ENCODE assay signal across 8 mouse cellular contexts in the genomic region with DNA sequence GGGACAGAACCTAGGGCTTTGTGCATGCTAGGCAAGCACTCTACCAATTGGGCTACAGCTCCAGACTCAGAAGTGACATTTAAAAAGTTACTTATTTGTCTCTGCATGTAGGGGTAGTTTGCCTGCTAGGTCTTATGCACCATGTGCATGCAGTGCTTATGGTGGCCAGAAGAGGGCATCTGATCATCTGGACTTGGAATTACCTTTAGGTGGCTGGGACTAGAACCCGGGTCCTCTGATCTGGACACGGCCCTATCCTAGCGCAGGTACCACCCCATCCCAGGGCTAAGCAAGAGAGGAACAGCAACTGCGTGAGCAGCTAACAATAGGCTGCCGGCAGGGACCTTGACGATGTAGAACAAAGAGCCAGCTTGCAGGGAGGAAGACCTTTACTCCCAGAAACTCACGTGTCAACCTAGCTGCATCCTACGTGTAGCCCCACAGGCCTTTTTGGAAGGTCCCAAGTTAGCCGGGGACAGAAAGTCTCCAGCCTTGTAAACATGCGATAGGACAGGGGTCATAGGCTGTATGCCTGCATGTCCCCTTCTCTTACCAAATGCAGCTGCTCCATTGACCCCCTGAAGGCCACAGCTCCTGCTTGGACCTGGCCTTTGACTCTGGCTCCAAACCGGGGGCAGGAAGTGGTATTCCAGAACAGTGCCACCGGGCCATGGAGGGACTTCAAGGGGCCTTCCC. TPM values are rescaled to one million over a fixed set of nuclear protein-coding genes. Genes with fewer than 3 reads are reported as not detected.
A peak's percentile ranks its signal among the peaks of the same experiment; 100 is the strongest.
DNase-seq lines count a peak whose midpoint lies in the region; ATAC-seq and TF ChIP-seq lines count a peak whose summit lies in the region.
"Had no signal": no experiment of that assay in that cellular context is flagged by ENCODE, and none has a peak within 500 bp of the region (broad histone marks: within the 10 kb centered on the region; RNA-seq: fewer than 3 reads in every experiment).

No protein-coding gene starts in this region.

- H3K9ac ChIP-seq in kidney, embryonic 15.5 days: no peak overlapping the region
- no peak overlapping the region for H3K9ac ChIP-seq in ES-E14 (ENCODE audit: insufficient read depth, low read depth, low read length, poor library complexity, severe bottlenecking)

- H3K36me3 ChIP-seq in kidney, embryonic 15.5 days: peaks cover 5% of the 10 kb centered on the region; the same call in 1 of the 2 replicates
- no peaks in the 10 kb centered on the region for H3K36me3 ChIP-seq in ES-E14 (ENCODE audit: control insufficient read depth, insufficient read depth, low read length, poor library complexity, severe bottlenecking)
- H3K36me3 ChIP-seq in splenic B cell, adult 2 months (ENCODE audit: control insufficient read depth, insufficient read depth, low read length, poor library complexity, severe bottlenecking): no peaks in the 10 kb centered on the region

- H3K9me3 ChIP-seq in kidney, embryonic 15.5 days (replicated peaks): no peaks in the 10 kb centered on the region
- H3K9me3 ChIP-seq in ES-E14 (ENCODE audit: control insufficient read depth, insufficient read depth, low read depth, low read length): no peaks in the 10 kb centered on the region

- no peaks in the 10 kb centered on the region for H3K27me3 ChIP-seq in kidney, embryonic 15.5 days
- H3K27me3 ChIP-seq in splenic B cell, adult 2 months (ENCODE audit: control insufficient read depth, insufficient read depth, low read length, poor library complexity, severe bottlenecking): no peaks in the 10 kb centered on the region

- peaks cover 87% of the 10 kb centered on the region for H3K4me1 ChIP-seq in kidney, embryonic 15.5 days
- H3K4me1 ChIP-seq in ES-E14 (ENCODE audit: control insufficient read depth in 2 of 2, insufficient read depth in 2 of 2, low read length in 2 of 2, poor library complexity in 1 of 2): peaks cover 12 to 21% of the 10 kb centered on the region in 2 experiments; a peak in 3 of 4 replicates

- H3K27ac ChIP-seq in kidney, embryonic 15.5 days: no peak overlapping the region
- H3K27ac ChIP-seq in ES-E14 (ENCODE audit: insufficient read depth, low read depth, low read length, poor library complexity, severe bottlenecking): no peak overlapping the region

- peak; percentile 33 for DNase-seq in kidney, adult 18-20 months
- DNase-seq in ES-E14 (ENCODE audit: low read depth, low spot score): peak; percentile 51
- DNase-seq in c-Kit-negative CD71-positive TER-119-positive erythroid progenitor cells, embryonic 14.5 days (ENCODE audit: low read depth, low spot score): peak; percentile 31
- peak; percentile 35 for DNase-seq in splenic B cell, adult 2 months (ENCODE audit: low read depth, low spot score)
- no peak for DNase-seq in adrenal gland, adult 8-10 months
- DNase-seq in gastrocnemius, postnatal 10 days: no peak

- in situ Hi-C loops in ES-E14 (cut with MboI; ENCODE audit: low sequenced_read_pairs in 2 of 2, unreplicated experiment in 2 of 2): no loop called here

- ATAC-seq in kidney, embryonic 15.5 days (replicated peaks; ENCODE audit: low FRiP score): no peak
- ATAC-seq: forebrain, embryonic 14.5 days had no signal

- WGBS in kidney, embryonic 15.5 days: 79% methylated on average over 12 of the region's 12 CpGs

- H3K4me2 ChIP-seq in kidney, embryonic 15.5 days: no peak overlapping the region

- no peak overlapping the region for H3K4me3 ChIP-seq in kidney, embryonic 15.5 days (replicated peaks)
- no peak overlapping the region for H3K4me3 ChIP-seq in ES-E14 (ENCODE audit: insufficient read depth in 1 of 2, low read depth in 1 of 2, low read length in 2 of 2, poor library complexity in 1 of 2, severe bottlenecking in 1 of 2)

TF ChIP-seq in ES-E14, 5 proteins besides CTCF, POLR2A, EP300 and RAD21:
- TF ChIP-seq ZNF384 (IDR thresholded peaks at IDR 0.05; ENCODE audit: low read depth, low read length): no peak
- TF ChIP-seq HCFC1 (IDR thresholded peaks at IDR 0.05; ENCODE audit: borderline replicate concordance, insufficient read depth, low read length): no peak
- no peak for TF ChIP-seq MAFK (IDR thresholded peaks at IDR 0.05; ENCODE audit: insufficient read depth, low read depth, low read length)
- TF ChIP-seq CHD2 (IDR thresholded peaks at IDR 0.05; ENCODE audit: low read depth, low read length): no peak
- TF ChIP-seq ZC3H11A (IDR thresholded peaks at IDR 0.05; ENCODE audit: borderline replicate concordance, low read depth, low read length): peak; percentile 39; the same call in 1 of the 2 replicates

RNA-seq across cellular contexts. Expression of gene Smad6, which starts 38.8 kb away (rescaled TPM):
- 10.6 and 12.3 TPM in 2 replicates for polyA plus RNA-seq in kidney, embryonic 15.5 days (2015; fragmentation: Nextera tagmentation; extraction: Ambion mirVana)
- total RNA-seq in ES-E14 (2012; rRNA removed): 6.8 and 8.7 TPM in 2 replicates
- 10 to 100 TPM in 1 of 4 experiments, 1 to 10 TPM in 3; 7.6 to 11.1 (median 8.6) TPM for total RNA-seq in adrenal gland, adult 8-10 months (2022)
- total RNA-seq in gastrocnemius, postnatal 10 days (2021): 1 to 10 TPM; 3.0 to 4.6 TPM

Comparison
In these comparisons a context has a peak if more than half of its experiments do, and no peak if none do; other contexts are left out.
1. DNase-seq: peak in kidney, adult 18-20 months (single experiment), ES-E14 (single experiment), c-Kit-negative CD71-positive TER-119-positive erythroid progenitor cells, embryonic 14.5 days (single experiment) and splenic B cell, adult 2 months (single experiment); none in adrenal gland, adult 8-10 months (single experiment) and gastrocnemius, postnatal 10 days (single experiment).